Mouse (Mus musculus) MEL (cell line): Measurements from ENCODE around the gene Lsamp. TPM values are rescaled to one million over a fixed set of nuclear protein-coding genes. Genes with fewer than 3 reads are reported as not detected.

Experiments used
- DNase-seq: peaks from one replicate; pipeline ENCODE4 v3.0.0; 2011; ENCODE audit warnings: low read depth, low spot score
- H3K27ac ChIP-seq: 2 replicates; pipeline ENCODE4 v1.5.1; 2012; ENCODE audit warnings: low read depth, mild to moderate bottlenecking, control low read depth, low read length, moderate library complexity; ENCODE audit not compliant: control insufficient read depth
- H3K27me3 ChIP-seq, 2 experiments: fragments of 150-350 bp in 1 of 2; sonication (generic) in 1 of 2; 2 replicates each; pipeline ENCODE4 v1.6.1; 2012; ENCODE audit warnings: low read length in 2 of 2, mild to moderate bottlenecking in 2 of 2, improper control_type of control experiment in 1 of 2, moderate library complexity in 1 of 2; ENCODE audit not compliant: insufficient read depth in 2 of 2, control insufficient read depth in 1 of 2
- H3K36me3 ChIP-seq, 2 experiments: 2 replicates each; pipeline ENCODE4 v1.6.1; 2012 to 2014; ENCODE audit warnings: low read length in 2 of 2, improper control_type of control experiment in 1 of 2, inconsistent platforms in 1 of 2, mild to moderate bottlenecking in 1 of 2; ENCODE audit not compliant: insufficient read depth in 2 of 2, control insufficient read depth in 1 of 2
- H3K4me1 ChIP-seq, 2 experiments: fragments of 150-350 bp in 1 of 2; sonication (generic) in 1 of 2; 2 replicates each; pipeline ENCODE4 v1.6.1; 2012; ENCODE audit warnings: low read length in 2 of 2, improper control_type of control experiment in 1 of 2, mild to moderate bottlenecking in 1 of 2; ENCODE audit not compliant: insufficient read depth in 2 of 2, control insufficient read depth in 1 of 2
- H3K4me3 ChIP-seq, 2 experiments: fragments of 150-350 bp in 1 of 2; sonication (generic) in 1 of 2; 2 replicates each; pipeline ENCODE4 v1.5.1; 2012; ENCODE audit warnings: low read depth in 2 of 2, low read length in 2 of 2, mild to moderate bottlenecking in 2 of 2, moderate library complexity in 2 of 2, control low read depth in 1 of 2, improper control_type of control experiment in 1 of 2; ENCODE audit not compliant: control insufficient read depth in 1 of 2, insufficient read depth in 1 of 2
- H3K79me2 ChIP-seq: 2 replicates; pipeline ENCODE4 v1.6.1; 2012; ENCODE audit warnings: mild to moderate bottlenecking, low read length, moderate library complexity; ENCODE audit not compliant: control insufficient read depth, poor library complexity, insufficient read depth
- H3K9ac ChIP-seq: 2 replicates; pipeline ENCODE4 v1.6.1; 2012; ENCODE audit warnings: low read depth, mild to moderate bottlenecking, control low read depth, low read length, moderate library complexity; ENCODE audit not compliant: control insufficient read depth, poor library complexity, severe bottlenecking
- H3K9me3 ChIP-seq: fragments of 150-350 bp; sonication (generic); replicated peaks from 2 replicates; pipeline ENCODE4 v1.6.1; 2012; ENCODE audit warnings: mild to moderate bottlenecking, low read length, improper control_type of control experiment, moderate library complexity; ENCODE audit not compliant: insufficient read depth
- BHLHE40 ChIP-seq: IDR thresholded peaks from 2 replicates; pipeline ENCODE4 v1.6.1; 2012; ENCODE audit warnings: low read depth, mild to moderate bottlenecking, inconsistent platforms, low read length, improper control_type of control experiment, borderline replicate concordance
- CHD2 ChIP-seq: IDR thresholded peaks from 2 replicates; pipeline ENCODE4 v1.6.1; 2011; ENCODE audit warnings: low read length, improper control_type of control experiment
- ELF1 ChIP-seq: IDR thresholded peaks from 2 replicates; pipeline ENCODE4 v1.6.1; 2014; ENCODE audit warnings: low read depth, mild to moderate bottlenecking, inconsistent platforms, low read length, improper control_type of control experiment, moderate library complexity
- KAT2A ChIP-seq: conservative IDR thresholded peaks from 2 replicates; pipeline ENCODE4 v1.6.1; 2012; ENCODE audit warnings: low read depth, low read length, improper control_type of control experiment, inconsistent platforms
- MAFK ChIP-seq: IDR thresholded peaks from 2 replicates; pipeline ENCODE4 v1.6.1; 2011; ENCODE audit warnings: low read depth, mild to moderate bottlenecking, low read length, improper control_type of control experiment, borderline replicate concordance
- MAX ChIP-seq: IDR thresholded peaks from 2 replicates; pipeline ENCODE4 v1.6.1; 2011; ENCODE audit warnings: low read length, improper control_type of control experiment
- MAZ ChIP-seq: IDR thresholded peaks from 2 replicates; pipeline ENCODE4 v1.6.1; 2012; ENCODE audit warnings: low read depth, mild to moderate bottlenecking, inconsistent platforms, low read length, improper control_type of control experiment
- MYB ChIP-seq: IDR thresholded peaks from 2 replicates; pipeline ENCODE4 v1.6.1; 2011; ENCODE audit warnings: mild to moderate bottlenecking, low read depth, low read length, improper control_type of control experiment
- RCOR1 ChIP-seq: IDR thresholded peaks from 2 replicates; pipeline ENCODE4 v1.6.1; 2012; ENCODE audit warnings: low read depth, mild to moderate bottlenecking, inconsistent platforms, low read length, improper control_type of control experiment
- SIN3A ChIP-seq: IDR thresholded peaks from 2 replicates; pipeline ENCODE4 v1.6.1; 2012; ENCODE audit warnings: low read length, improper control_type of control experiment, inconsistent platforms
- SMC3 ChIP-seq: IDR thresholded peaks from 2 replicates; pipeline ENCODE4 v1.6.1; 2011; ENCODE audit warnings: low read depth, low read length, improper control_type of control experiment
- TBP ChIP-seq: IDR thresholded peaks from 2 replicates; pipeline ENCODE4 v1.8.0; 2011; ENCODE audit warnings: low read depth, low read length, improper control_type of control experiment
- ZMIZ1 ChIP-seq: IDR thresholded peaks from 2 replicates; pipeline ENCODE4 v1.6.1; 2012; ENCODE audit warnings: low read depth, mild to moderate bottlenecking, inconsistent platforms, low read length, improper control_type of control experiment, moderate library complexity
- ZNF384 ChIP-seq: IDR thresholded peaks from 2 replicates; pipeline ENCODE4 v1.6.1; 2012; ENCODE audit warnings: low read depth, mild to moderate bottlenecking, inconsistent platforms, low read length, improper control_type of control experiment
- polyA plus RNA-seq, 2 experiments: library from polyadenylated mRNA; stranded (reverse) in 1 of 2; unstranded in 1 of 2; fragments of >175 nt in 1 of 2; fragments of >200 nt in 1 of 2; gene quantifications; 2 replicates each; pipeline versions ENCODE4 v1.2.1 to v1.2.4; 2012; ENCODE audit warnings: low replicate concordance in 2 of 2, low read depth in 1 of 2; ENCODE audit not compliant: insufficient read length in 2 of 2, insufficient read depth in 1 of 2, missing spikeins in 1 of 2
- total RNA-seq: library from RNA; depleted of rRNA; stranded (reverse); fragments of 300-350 nt; gene quantifications from 2 replicates; pipeline ENCODE4 v1.2.3, GENCODE M21; 2012

Gene Lsamp
- total and polyA plus RNA-seq, 3 experiments: 0.42 TPM; not detected in 2

GRCm38 (mm10) chr16:40656871-40657270 is 672.7 kb downstream of the Lsamp start:
- H3K27me3 ChIP-seq: no peaks in the 10 kb centered on the region
- H3K9ac ChIP-seq: no peak overlapping the region
- no peak overlapping the region for H3K27ac ChIP-seq
- TF ChIP-seq BHLHE40 (no peak), MAFK (no peak), ZMIZ1 (no peak), CHD2 (no peak), TBP (no peak), MAX (no peak)
- no peaks in the 10 kb centered on the region for H3K9me3 ChIP-seq
- H3K79me2 ChIP-seq: no peaks in the 10 kb centered on the region
- H3K4me1 ChIP-seq: no peaks in the 10 kb centered on the region
- no peak for DNase-seq
- no peaks in the 10 kb centered on the region for H3K36me3 ChIP-seq
- H3K4me3 ChIP-seq: no peak overlapping the region

- no peaks in the 10 kb centered on the region for H3K9me3 ChIP-seq
- H3K27ac ChIP-seq: no peak overlapping the region
- no peaks in the 10 kb centered on the region for H3K79me2 ChIP-seq
- no peaks in the 10 kb centered on the region for H3K27me3 ChIP-seq
- no peak for DNase-seq
- TF ChIP-seq ZNF384: no peak
- TF ChIP-seq MAX: no peak
- TF ChIP-seq RCOR1: no peak
- TF ChIP-seq ELF1: no peak
- TF ChIP-seq MAZ: no peak
- no peak for TF ChIP-seq KAT2A
- no peak for TF ChIP-seq MYB
- no peak for TF ChIP-seq TBP
- no peaks in the 10 kb centered on the region for H3K36me3 ChIP-seq
- no peak overlapping the region for H3K9ac ChIP-seq
- no peak overlapping the region for H3K4me3 ChIP-seq
- H3K4me1 ChIP-seq: no peaks in the 10 kb centered on the region
These were observed 701.4 kb downstream of the Lsamp start for GRCm38 (mm10) chr16:40685531-40685930.

GRCm38 (mm10) chr16:40692292-40692691 is 708.1 kb downstream of the Lsamp start:
- H3K9me3 ChIP-seq: no peaks in the 10 kb centered on the region
- DNase-seq: no peak
- TF ChIP-seq SIN3A: no peak
- TF ChIP-seq SMC3: no peak
- no peak for TF ChIP-seq BHLHE40

More at GRCm38 (mm10) chr16:40692292-40692691, 708.1 kb downstream of the Lsamp start:
- Histone ChIP-seq H3K27me3 (no peaks in the 10 kb centered on the region), H3K4me3 (no peak overlapping the region), H3K4me1 (no peaks in the 10 kb centered on the region), H3K79me2 (no peaks in the 10 kb centered on the region), H3K27ac (no peak overlapping the region), H3K9ac (no peak overlapping the region), H3K36me3 (no peaks in the 10 kb centered on the region)
